8 mouse cellular contexts compared by ENCODE assay signal in genomic region chr4:136206943-136207342, GRCm38 (mm10). TPM values are rescaled to one million over a fixed set of nuclear protein-coding genes. Genes with fewer than 3 reads are reported as not detected.
DNase-seq lines count a peak whose midpoint lies in the region; ATAC-seq and TF ChIP-seq lines count a peak whose summit lies in the region.

No protein-coding gene starts in this region.

- TF ChIP-seq CTCF in thymus, adult 2 months (IDR thresholded peaks at IDR 0.05; ENCODE audit: borderline replicate concordance, control insufficient read depth, extremely low read depth, insufficient read depth, low read length, poor library complexity): no peak
- no peak for TF ChIP-seq CTCF in olfactory bulb, adult 2 months (IDR thresholded peaks at IDR 0.05; ENCODE audit: insufficient read depth, low read depth, low read length)

- peak overlapping the region; percentile 50 for H3K4me3 ChIP-seq in thymus, adult 2 months (ENCODE audit: control insufficient read depth, insufficient read depth, low read length)
- peak overlapping the region; percentile 51 for H3K4me3 ChIP-seq in forebrain, embryonic 14.5 days (ENCODE audit: low read depth, low read length)
- peak overlapping the region; percentile 74 for H3K4me3 ChIP-seq in limb, embryonic 10.5 days
- peak overlapping the region; percentile 52 for H3K4me3 ChIP-seq in olfactory bulb, adult 2 months (ENCODE audit: insufficient read depth, low read depth, low read length)

- no peak for DNase-seq in thymus, adult 2 months
- DNase-seq in thymus, postnatal 14 days: no peak
- DNase-seq in forebrain, embryonic 14.5 days (ENCODE audit: low spot score): no peak
- no peak for DNase-seq in limb, embryonic 10.5 days (ENCODE audit: low spot score)
- DNase-seq in layer of hippocampus, adult 8-10 months (ENCODE audit: low spot score in 2 of 2): no peak
- DNase-seq in left cerebral cortex, adult 18-20 months (ENCODE audit: low spot score in 2 of 2): no peak
- no peak for DNase-seq in thymus, postnatal 4 days

- peaks cover 14% of the 10 kb centered on the region for H3K4me1 ChIP-seq in thymus, adult 2 months (replicated peaks; ENCODE audit: control insufficient read depth, insufficient read depth, low read length)
- peaks cover 7% of the 10 kb centered on the region for H3K4me1 ChIP-seq in forebrain, embryonic 14.5 days (ENCODE audit: control insufficient read depth, insufficient read depth, low read length)
- H3K4me1 ChIP-seq in limb, embryonic 10.5 days: peaks cover 29% of the 10 kb centered on the region
- peaks cover 13% of the 10 kb centered on the region for H3K4me1 ChIP-seq in olfactory bulb, adult 2 months (ENCODE audit: control insufficient read depth, insufficient read depth, low read length)

- no peak overlapping the region for H3K27ac ChIP-seq in thymus, adult 2 months (ENCODE audit: control insufficient read depth, insufficient read depth, low read length)
- H3K27ac ChIP-seq in forebrain, embryonic 14.5 days (ENCODE audit: low read depth, low read length): no peak overlapping the region
- H3K27ac ChIP-seq in limb, embryonic 10.5 days: 0 out of 2 replicates have a peak overlapping the region, but pooled peaks have one; percentile 27
- H3K27ac ChIP-seq in olfactory bulb, adult 2 months (ENCODE audit: insufficient read depth, low read depth, low read length): no peak overlapping the region

- no peak for TF ChIP-seq POLR2A in thymus, adult 2 months (IDR thresholded peaks at IDR 0.05; ENCODE audit: control insufficient read depth, extremely low read depth, insufficient read depth, low read length, poor library complexity)
- no peak for TF ChIP-seq POLR2A in olfactory bulb, adult 2 months (IDR thresholded peaks at IDR 0.05; ENCODE audit: insufficient read depth, low read depth, low read length)

- H3K9me3 ChIP-seq in forebrain, embryonic 14.5 days (replicated peaks; ENCODE audit: control insufficient read depth, low read length): no peaks in the 10 kb centered on the region
- no peaks in the 10 kb centered on the region for H3K9me3 ChIP-seq in limb, embryonic 10.5 days (replicated peaks)

- peak overlapping the region; percentile 75 for H3K9ac ChIP-seq in forebrain, embryonic 14.5 days (ENCODE audit: low read length)

- H3K4me2 ChIP-seq in forebrain, embryonic 14.5 days (ENCODE audit: low read length): peak overlapping the region; percentile 99

- H3K36me3 ChIP-seq in thymus, adult 2 months (ENCODE audit: control insufficient read depth, insufficient read depth, low read length): no peaks in the 10 kb centered on the region
- no peaks in the 10 kb centered on the region for H3K36me3 ChIP-seq in forebrain, embryonic 14.5 days (ENCODE audit: control insufficient read depth, insufficient read depth, low read length)
- H3K36me3 ChIP-seq in limb, embryonic 10.5 days: no peaks in the 10 kb centered on the region

- ATAC-seq in forebrain, embryonic 14.5 days: 0 out of 2 replicates have a peak, but pooled peaks have one; percentile 8

- WGBS in thymus, adult 2 months: 19% methylated on average over 6 of the region's 6 CpGs
- 4% methylated on average over 6 of the region's 6 CpGs for WGBS in forebrain, embryonic 14.5 days
- WGBS in limb, embryonic 10.5 days: 3% methylated on average over 6 of the region's 6 CpGs
- 18% methylated on average over 6 of the region's 6 CpGs for WGBS in olfactory bulb, adult 2 months

- peaks cover 2% of the 10 kb centered on the region; the same call in 1 of the 2 replicates for H3K27me3 ChIP-seq in thymus, adult 2 months (ENCODE audit: control insufficient read depth, insufficient read depth, low read length)
- H3K27me3 ChIP-seq in forebrain, embryonic 14.5 days (replicated peaks; ENCODE audit: control insufficient read depth, insufficient read depth, low read length): 0 out of 2 replicates have a peak, but pooled peaks cover 3% of the 10 kb centered on the region
- H3K27me3 ChIP-seq in limb, embryonic 10.5 days (ENCODE audit: low read depth, poor library complexity, severe bottlenecking): peaks cover 45% of the 10 kb centered on the region

RNA-seq across cellular contexts. Expression of gene Asap3, which starts 0.8 kb away (rescaled TPM):
- 4.1 and 4.4 TPM in 2 replicates for polyA plus RNA-seq in thymus, adult 2 months (2012; rRNA removed)
- 1.6 and 2.4 TPM in 2 replicates for polyA plus RNA-seq in forebrain, embryonic 14.5 days (2014; fragmentation: Nextera tagmentation; extraction: Ambion mirVana)
- 2.3 and 3.7 TPM in 2 replicates for polyA plus RNA-seq in limb, embryonic 10.5 days (2016; fragmentation: Nextera tagmentation; extraction: Ambion mirVana)
- polyA plus RNA-seq in olfactory bulb, adult 2 months (2012; ENCODE audit: insufficient read depth, insufficient read length, low replicate concordance, missing spikeins): not detected in 2 replicates
- 1 to 10 TPM; 2.5 to 6.3 (median 4.6) TPM for total RNA-seq in layer of hippocampus, adult 8-10 months (2022)
- total RNA-seq in left cerebral cortex, adult 18-20 months (2021): 1 to 10 TPM; 2.6 to 3.0 TPM

RNA-seq across cellular contexts. Expression of gene E2f2, which starts 34.7 kb away (rescaled TPM):
- 164 and 208 TPM in 2 replicates for polyA plus RNA-seq in thymus, adult 2 months (2012; rRNA removed)
- polyA plus RNA-seq in forebrain, embryonic 14.5 days (2014; fragmentation: Nextera tagmentation; extraction: Ambion mirVana): 4.5 and 5.5 TPM in 2 replicates
- polyA plus RNA-seq in limb, embryonic 10.5 days (2016; fragmentation: Nextera tagmentation; extraction: Ambion mirVana): 6.4 and 7.3 TPM in 2 replicates
- polyA plus RNA-seq in olfactory bulb, adult 2 months (2012; ENCODE audit: insufficient read depth, insufficient read length, low replicate concordance, missing spikeins): 129 TPM in 1 of 2 replicates, not detected in the other
- total RNA-seq in layer of hippocampus, adult 8-10 months (2022): 1 to 10 TPM in 2 of 4 experiments, under 1 TPM in 2; 0.57 to 1.2 (median 0.98) TPM
- total RNA-seq in left cerebral cortex, adult 18-20 months (2021): under 1 TPM; 0.30 to 0.40 TPM

RNA-seq across cellular contexts. Expression of gene Tcea3, which starts 40.6 kb away (rescaled TPM):
- 0.66 and 1.8 TPM in 2 replicates for polyA plus RNA-seq in thymus, adult 2 months (2012; rRNA removed)
- 0.60 and 1.2 TPM in 2 replicates for polyA plus RNA-seq in forebrain, embryonic 14.5 days (2014; fragmentation: Nextera tagmentation; extraction: Ambion mirVana)
- 1.5 and 1.8 TPM in 2 replicates for polyA plus RNA-seq in limb, embryonic 10.5 days (2016; fragmentation: Nextera tagmentation; extraction: Ambion mirVana)
- not detected in 2 replicates for polyA plus RNA-seq in olfactory bulb, adult 2 months (2012; ENCODE audit: insufficient read depth, insufficient read length, low replicate concordance, missing spikeins)
- under 1 TPM in 3 of 4 experiments, not detected in 1; 0.45 to 0.94 (median 0.64) TPM for total RNA-seq in layer of hippocampus, adult 8-10 months (2022)
- under 1 TPM; 0.49 to 0.77 TPM for total RNA-seq in left cerebral cortex, adult 18-20 months (2021)
